Mouse (Mus musculus): ENCODE results near the gene Cntn5.
A peak's percentile ranks its signal among the peaks of the same experiment; 100 is the strongest.

The Cntn5 gene

GRCm38 (mm10) chr9:10400099-10400498 lies 504.5 kb downstream of the Cntn5 start:
- Histone ChIP-seq H3K27me3 (ENCODE audit: control insufficient read depth, insufficient read depth, low read length, poor library complexity, severe bottlenecking) (no peaks in the 10 kb centered on the region), H3K36me3 (ENCODE audit: control insufficient read depth, insufficient read depth, low read length, poor library complexity, severe bottlenecking) (no peaks in the 10 kb centered on the region)
- DNase-seq (ENCODE audit: low read depth, low spot score): no peak

GRCm38 (mm10) chr9:10389863-10390262 lies 514.7 kb downstream of the Cntn5 start:
- Histone ChIP-seq H3K27me3 (ENCODE audit: control insufficient read depth, insufficient read depth, low read length, poor library complexity, severe bottlenecking) (no peaks in the 10 kb centered on the region), H3K36me3 (ENCODE audit: control insufficient read depth, insufficient read depth, low read length, poor library complexity, severe bottlenecking) (no peaks in the 10 kb centered on the region)
- DNase-seq (ENCODE audit: low read depth, low spot score): no peak

GRCm38 (mm10) chr9:10384455-10384854 lies 520.1 kb downstream of the Cntn5 start:
- no peak for DNase-seq (ENCODE audit: low read depth, low spot score)
- Histone ChIP-seq H3K27me3 (ENCODE audit: control insufficient read depth, insufficient read depth, low read length, poor library complexity, severe bottlenecking) (no peaks in the 10 kb centered on the region), H3K36me3 (ENCODE audit: control insufficient read depth, insufficient read depth, low read length, poor library complexity, severe bottlenecking) (no peaks in the 10 kb centered on the region)

GRCm38 (mm10) chr9:10383140-10383539 lies 521.4 kb downstream of the Cntn5 start:
- no peak for DNase-seq (ENCODE audit: low read depth, low spot score)
- Histone ChIP-seq H3K27me3 (ENCODE audit: control insufficient read depth, insufficient read depth, low read length, poor library complexity, severe bottlenecking) (no peaks in the 10 kb centered on the region), H3K36me3 (ENCODE audit: control insufficient read depth, insufficient read depth, low read length, poor library complexity, severe bottlenecking) (no peaks in the 10 kb centered on the region)

GRCm38 (mm10) chr9:10381701-10382100 lies 522.9 kb downstream of the Cntn5 start:
- no peak for DNase-seq (ENCODE audit: low read depth, low spot score)
- H3K36me3 ChIP-seq (ENCODE audit: control insufficient read depth, insufficient read depth, low read length, poor library complexity, severe bottlenecking): no peaks in the 10 kb centered on the region
- no peaks in the 10 kb centered on the region for H3K27me3 ChIP-seq (ENCODE audit: control insufficient read depth, insufficient read depth, low read length, poor library complexity, severe bottlenecking)

GRCm38 (mm10) chr9:10376261-10376660 lies 528.3 kb downstream of the Cntn5 start:
- Histone ChIP-seq H3K36me3 (ENCODE audit: control insufficient read depth, insufficient read depth, low read length, poor library complexity, severe bottlenecking) (no peaks in the 10 kb centered on the region), H3K27me3 (ENCODE audit: control insufficient read depth, insufficient read depth, low read length, poor library complexity, severe bottlenecking) (no peaks in the 10 kb centered on the region)
- no peak for DNase-seq (ENCODE audit: low read depth, low spot score)

- Histone ChIP-seq H3K36me3 (ENCODE audit: control insufficient read depth, insufficient read depth, low read length, poor library complexity, severe bottlenecking) (no peaks in the 10 kb centered on the region), H3K27me3 (ENCODE audit: control insufficient read depth, insufficient read depth, low read length, poor library complexity, severe bottlenecking) (no peaks in the 10 kb centered on the region)
- DNase-seq (ENCODE audit: low read depth, low spot score): no peak
Observed at GRCm38 (mm10) chr9:10368971-10369370, 535.6 kb downstream of the Cntn5 start.

- no peaks in the 10 kb centered on the region for H3K36me3 ChIP-seq (ENCODE audit: control insufficient read depth, insufficient read depth, low read length, poor library complexity, severe bottlenecking)
- H3K27me3 ChIP-seq (ENCODE audit: control insufficient read depth, insufficient read depth, low read length, poor library complexity, severe bottlenecking): no peaks in the 10 kb centered on the region
- DNase-seq (ENCODE audit: low read depth, low spot score): no peak
Observed at GRCm38 (mm10) chr9:10368410-10368809, 536.2 kb downstream of the Cntn5 start.

- DNase-seq (ENCODE audit: low read depth, low spot score): no peak
- Histone ChIP-seq H3K27me3 (ENCODE audit: control insufficient read depth, insufficient read depth, low read length, poor library complexity, severe bottlenecking) (no peaks in the 10 kb centered on the region), H3K36me3 (ENCODE audit: control insufficient read depth, insufficient read depth, low read length, poor library complexity, severe bottlenecking) (no peaks in the 10 kb centered on the region)
Observed at GRCm38 (mm10) chr9:10366246-10366955, 538.2 kb downstream of the Cntn5 start.

GRCm38 (mm10) chr9:10350909-10351655 lies 553.5 kb downstream of the Cntn5 start:
- DNase-seq (ENCODE audit: low read depth, low spot score): no peak
- no peaks in the 10 kb centered on the region for H3K36me3 ChIP-seq (ENCODE audit: control insufficient read depth, insufficient read depth, low read length, poor library complexity, severe bottlenecking)
- H3K27me3 ChIP-seq (ENCODE audit: control insufficient read depth, insufficient read depth, low read length, poor library complexity, severe bottlenecking): no peaks in the 10 kb centered on the region

GRCm38 (mm10) chr9:10348741-10349140 lies 555.8 kb downstream of the Cntn5 start:
- Histone ChIP-seq H3K27me3 (ENCODE audit: control insufficient read depth, insufficient read depth, low read length, poor library complexity, severe bottlenecking) (no peaks in the 10 kb centered on the region), H3K36me3 (ENCODE audit: control insufficient read depth, insufficient read depth, low read length, poor library complexity, severe bottlenecking) (no peaks in the 10 kb centered on the region)
- no peak for DNase-seq (ENCODE audit: low read depth, low spot score)

- H3K36me3 ChIP-seq (ENCODE audit: control insufficient read depth, insufficient read depth, low read length, poor library complexity, severe bottlenecking): no peaks in the 10 kb centered on the region
Observed at GRCm38 (mm10) chr9:10348222-10348621, 556.4 kb downstream of the Cntn5 start.

GRCm38 (mm10) chr9:10340751-10341150 lies 563.8 kb downstream of the Cntn5 start:
- DNase-seq (ENCODE audit: low read depth, low spot score): no peak
- Histone ChIP-seq H3K36me3 (ENCODE audit: control insufficient read depth, insufficient read depth, low read length, poor library complexity, severe bottlenecking) (no peaks in the 10 kb centered on the region), H3K27me3 (ENCODE audit: control insufficient read depth, insufficient read depth, low read length, poor library complexity, severe bottlenecking) (no peaks in the 10 kb centered on the region)

More at GRCm38 (mm10) chr9:10348222-10348621, 556.4 kb downstream of the Cntn5 start:
- DNase-seq (ENCODE audit: low read depth, low spot score): no peak
- no peaks in the 10 kb centered on the region for H3K27me3 ChIP-seq (ENCODE audit: control insufficient read depth, insufficient read depth, low read length, poor library complexity, severe bottlenecking)

- H3K27me3 ChIP-seq (ENCODE audit: control insufficient read depth, insufficient read depth, low read length, poor library complexity, severe bottlenecking): no peaks in the 10 kb centered on the region
- DNase-seq (ENCODE audit: low read depth, low spot score): no peak
Observed at GRCm38 (mm10) chr9:10339716-10340115, 564.9 kb downstream of the Cntn5 start.

GRCm38 (mm10) chr9:10324697-10325368 lies 579.7 kb downstream of the Cntn5 start:
- no peaks in the 10 kb centered on the region for H3K36me3 ChIP-seq (ENCODE audit: control insufficient read depth, insufficient read depth, low read length, poor library complexity, severe bottlenecking)
- H3K27me3 ChIP-seq (ENCODE audit: control insufficient read depth, insufficient read depth, low read length, poor library complexity, severe bottlenecking): no peaks in the 10 kb centered on the region
- peak; percentile 4 for DNase-seq (ENCODE audit: low read depth, low spot score)

More at GRCm38 (mm10) chr9:10339716-10340115, 564.9 kb downstream of the Cntn5 start:
- H3K36me3 ChIP-seq (ENCODE audit: control insufficient read depth, insufficient read depth, low read length, poor library complexity, severe bottlenecking): no peaks in the 10 kb centered on the region
